Mouse (Mus musculus): Measurements from ENCODE around the gene Tbcd. TPM values are rescaled to one million over a fixed set of nuclear protein-coding genes. Genes with fewer than 3 reads are reported as not detected.
A peak's percentile ranks its signal among the peaks of the same experiment; 100 is the strongest.

Gene Tbcd
- total RNA-seq, 2 experiments from 2014 or later, result 34.7 to 37.1 TPM

DNA sequence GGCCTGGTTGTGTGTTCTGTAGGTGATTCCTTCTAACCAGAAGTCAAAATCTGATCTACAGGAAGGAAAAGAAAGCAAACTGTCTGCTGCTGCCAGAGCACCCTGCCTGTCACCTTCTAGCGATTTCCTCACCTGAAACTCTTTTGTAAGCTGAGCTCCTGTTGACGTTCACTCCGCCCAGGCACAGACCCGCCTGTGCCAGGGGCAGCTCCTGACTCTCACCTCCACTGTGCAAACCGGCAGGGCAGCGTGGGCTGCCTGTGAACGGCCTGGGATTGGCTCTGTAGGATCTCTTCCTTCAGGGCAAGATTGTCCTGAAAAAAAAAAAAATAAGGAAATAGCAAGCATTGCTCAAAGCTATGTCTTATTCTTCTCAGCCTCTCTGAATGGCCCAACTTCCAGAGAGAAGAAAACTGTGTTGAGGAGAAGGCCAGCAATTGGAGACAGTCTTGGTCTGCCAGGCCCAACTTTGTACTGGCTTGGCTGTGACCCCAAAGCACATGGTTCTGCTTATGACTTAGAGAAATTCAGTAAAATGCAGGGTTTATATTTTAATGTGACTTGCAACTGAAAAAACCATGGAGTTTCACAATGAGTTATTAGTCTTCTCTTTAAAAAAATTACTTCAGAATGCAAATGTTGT, 93.1 kb downstream of the Tbcd start:
- Histone ChIP-seq H3K4me3 (no peak overlapping the region), H3K27ac (no peak overlapping the region)
- intact Hi-C loops (cut with DNase I), result no loop called here
- no peak for DNase-seq (ENCODE audit: extremely low spot score in 1 of 2, low spot score in 2 of 2)
- TF ChIP-seq CTCF (IDR thresholded peaks at IDR 0.05), result no peak

DNA sequence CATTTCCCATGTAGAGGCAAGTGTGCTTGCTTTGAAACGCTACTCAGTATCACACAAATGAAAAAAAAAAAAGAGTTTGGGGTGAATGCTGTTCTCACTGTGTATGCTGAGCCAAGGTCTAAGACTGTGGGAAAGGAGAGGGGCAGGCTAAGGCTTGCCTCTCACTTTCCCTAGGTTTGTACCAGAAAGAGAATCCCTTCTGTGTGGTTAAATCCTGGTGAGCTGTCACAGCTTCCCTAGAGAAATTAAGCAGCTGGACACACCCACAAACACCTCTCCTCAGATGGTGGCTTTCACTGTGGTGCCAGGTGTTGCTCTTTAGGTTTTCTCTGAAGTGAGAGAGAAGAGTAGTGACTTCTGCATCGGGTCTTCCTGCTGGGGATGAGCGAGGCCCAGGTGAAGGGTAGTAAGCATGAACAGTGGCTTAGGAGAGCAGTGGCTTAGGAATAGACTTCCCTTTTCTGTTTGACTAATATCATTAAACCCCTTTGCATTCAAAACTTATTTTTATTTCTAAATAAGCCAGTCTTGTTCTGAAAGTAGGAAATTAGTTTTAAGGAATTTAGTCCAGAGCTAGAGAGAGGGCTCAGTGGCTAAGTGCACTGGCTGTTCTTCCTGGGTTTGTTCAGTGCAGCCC, 93.8 kb downstream of the Tbcd start:
- H3K27ac ChIP-seq, result no peak overlapping the region
- no peak for DNase-seq (ENCODE audit: extremely low spot score in 1 of 2, low spot score in 2 of 2)
- no peak overlapping the region for H3K4me3 ChIP-seq
- intact Hi-C loops (cut with DNase I), result no loop called here
- TF ChIP-seq CTCF (IDR thresholded peaks at IDR 0.05), result no peak

DNA sequence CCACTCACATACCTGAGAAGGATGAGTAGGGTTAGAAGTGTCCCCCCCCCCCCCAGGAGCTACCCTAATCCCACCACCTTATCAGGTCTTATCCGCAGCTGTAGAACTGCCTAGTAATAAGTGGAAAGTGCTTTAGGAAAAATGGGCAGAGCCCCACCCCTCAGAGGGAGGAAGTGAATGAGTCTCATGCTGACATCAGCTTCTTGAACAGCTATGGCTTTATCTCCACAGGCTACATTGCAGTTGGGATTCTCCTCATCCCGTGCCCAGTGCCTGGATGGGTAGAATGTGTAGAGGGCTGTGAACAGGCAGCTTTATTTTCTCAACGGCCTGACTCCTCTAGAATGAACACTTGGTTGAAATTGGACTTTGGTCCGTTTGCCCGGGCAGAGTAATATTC, 95.5 kb downstream of the Tbcd start:
- Histone ChIP-seq H3K27ac (no peak overlapping the region), H3K4me3 (no peak overlapping the region)
- intact Hi-C loops (cut with DNase I), result no loop called here
- no peak for DNase-seq (ENCODE audit: extremely low spot score in 1 of 2, low spot score in 2 of 2)
- TF ChIP-seq CTCF (IDR thresholded peaks at IDR 0.05), result no peak

DNA sequence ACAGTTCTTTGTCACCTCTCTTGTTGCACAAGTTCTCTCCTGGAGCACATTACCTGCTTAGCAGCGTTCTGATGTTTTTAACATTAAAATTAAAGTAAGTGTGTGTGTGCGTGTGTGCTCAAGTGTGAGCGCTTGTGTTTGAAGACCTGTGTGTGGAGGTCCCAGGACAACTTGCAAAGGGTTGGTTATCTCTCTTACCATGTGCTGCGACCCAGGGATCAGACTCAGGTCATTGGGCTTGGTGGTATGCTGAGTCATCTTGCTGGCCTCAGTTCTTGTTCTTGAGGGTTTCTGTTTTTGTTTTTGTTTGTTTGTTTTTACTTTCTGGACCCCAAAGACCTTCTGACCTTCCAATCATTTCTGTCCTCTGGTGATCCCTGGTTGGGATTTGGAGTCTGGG, 96.2 kb downstream of the Tbcd start:
- no peak overlapping the region for H3K27ac ChIP-seq
- no peak for TF ChIP-seq CTCF (IDR thresholded peaks at IDR 0.05)
- DNase-seq (ENCODE audit: extremely low spot score in 1 of 2, low spot score in 2 of 2), result no peak
- intact Hi-C loops (cut with DNase I), result no loop called here
- no peak overlapping the region for H3K4me3 ChIP-seq

GRCm38 (mm10) chr11:121548996-121549842, 97.5 kb downstream of the Tbcd start:
- H3K27ac ChIP-seq, result no peak overlapping the region
- intact Hi-C loops (cut with DNase I), result no loop called here
- TF ChIP-seq CTCF (IDR thresholded peaks at IDR 0.05), result no peak
- peak in 1 of 2 experiments; percentile 40 for DNase-seq (ENCODE audit: extremely low spot score in 1 of 2, low spot score in 2 of 2)
- H3K4me3 ChIP-seq, result no peak overlapping the region

DNA sequence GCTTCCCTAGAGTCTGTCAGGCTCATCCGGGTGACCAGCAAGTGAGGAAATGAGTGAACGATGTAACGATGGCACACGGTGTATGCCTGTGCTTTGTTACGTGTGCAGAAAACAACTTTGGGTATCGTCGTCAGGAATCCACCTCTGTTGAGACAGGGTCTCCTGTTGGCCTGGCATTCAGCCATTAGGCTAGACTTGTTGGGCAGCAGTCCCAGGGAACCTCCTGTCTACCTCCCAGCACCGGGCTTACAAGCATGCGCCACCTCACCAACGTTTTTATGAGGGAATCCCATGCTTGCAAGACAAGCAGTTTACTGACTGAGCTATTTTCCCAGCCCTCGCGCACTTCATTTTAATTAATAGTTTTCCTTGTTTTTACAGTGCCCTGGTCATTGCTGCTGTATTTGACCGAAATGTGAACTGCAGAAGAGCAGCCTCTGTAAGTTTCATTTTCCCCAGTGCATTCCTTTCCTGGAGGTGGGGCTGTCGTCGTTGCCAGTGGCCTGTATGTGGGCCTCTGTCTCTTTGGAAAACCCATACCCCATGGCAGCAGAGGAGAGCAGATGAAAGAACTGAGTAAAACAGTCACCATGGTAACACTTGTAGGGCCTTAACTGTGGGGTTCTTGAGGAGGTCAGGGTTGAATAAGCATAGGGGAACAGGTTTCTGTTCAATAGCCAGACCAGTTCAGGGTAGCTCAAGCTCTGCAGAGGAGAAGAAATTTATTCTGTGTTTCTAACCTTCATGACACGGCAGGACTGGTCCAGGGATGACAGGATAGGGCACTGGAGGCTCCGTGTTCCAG, 98.3 kb downstream of the Tbcd start:
- no peak for TF ChIP-seq CTCF (IDR thresholded peaks at IDR 0.05)
- no peak overlapping the region for H3K4me3 ChIP-seq
- intact Hi-C loops (cut with DNase I), result no loop called here
- no peak for DNase-seq (ENCODE audit: extremely low spot score in 1 of 2, low spot score in 2 of 2)
- H3K27ac ChIP-seq, result no peak overlapping the region

DNA sequence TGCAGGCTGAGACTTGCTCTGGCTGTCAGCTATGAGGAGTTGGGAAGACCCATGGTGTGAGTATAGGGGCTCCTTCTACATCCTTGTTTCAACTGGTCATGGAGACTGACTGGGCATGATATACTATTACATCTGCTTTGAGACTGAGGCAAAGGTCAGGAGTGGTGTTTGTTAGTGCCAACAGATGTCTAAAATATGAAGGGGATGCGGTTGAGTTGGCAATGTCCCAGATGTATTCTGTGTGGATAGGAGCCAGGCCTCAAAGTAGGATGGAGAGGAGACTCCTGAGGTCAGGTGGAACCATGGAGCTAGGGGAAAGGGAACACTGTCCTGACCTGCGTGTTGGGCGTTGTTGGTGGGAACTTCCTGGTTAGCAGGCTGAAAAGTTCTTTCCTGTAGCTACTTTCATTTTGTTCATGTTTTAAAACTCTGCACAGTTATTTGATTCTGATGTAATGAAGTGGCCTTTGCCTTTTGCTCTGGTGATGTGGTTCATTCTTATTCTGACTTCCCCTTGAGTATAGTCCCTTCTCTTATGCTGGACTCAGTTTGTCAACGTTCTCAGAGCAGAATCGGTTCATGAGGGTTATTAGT, 99.6 kb downstream of the Tbcd start:
- H3K27ac ChIP-seq, result no peak overlapping the region
- intact Hi-C loops (cut with DNase I), result no loop called here
- no peak for TF ChIP-seq CTCF (IDR thresholded peaks at IDR 0.05)
- H3K4me3 ChIP-seq, result no peak overlapping the region
- no peak for DNase-seq (ENCODE audit: extremely low spot score in 1 of 2, low spot score in 2 of 2)

DNA sequence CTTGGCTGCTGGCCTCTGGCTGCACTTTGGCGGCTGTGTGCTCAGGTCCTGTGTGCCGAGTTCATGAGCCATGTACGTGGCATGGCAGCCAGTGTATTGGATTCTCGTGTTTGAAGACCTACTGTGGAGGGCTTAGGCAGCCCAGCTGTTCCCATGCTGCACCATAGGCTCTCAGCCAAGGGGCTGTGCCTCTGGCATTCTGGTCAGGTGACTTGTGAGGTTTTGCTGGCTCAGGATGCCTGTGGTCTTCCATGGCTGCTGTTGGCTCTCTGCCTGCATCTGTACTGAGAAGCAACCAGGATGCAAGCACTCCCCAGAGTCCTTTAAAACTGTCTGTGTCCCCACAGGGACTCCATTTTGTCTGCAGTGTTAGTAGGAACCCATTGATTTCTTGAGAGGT, 100.4 kb downstream of the Tbcd start:
- intact Hi-C loops (cut with DNase I), result no loop called here
- DNase-seq (ENCODE audit: extremely low spot score in 1 of 2, low spot score in 2 of 2), result no peak
- TF ChIP-seq CTCF (IDR thresholded peaks at IDR 0.05), result no peak

DNA sequence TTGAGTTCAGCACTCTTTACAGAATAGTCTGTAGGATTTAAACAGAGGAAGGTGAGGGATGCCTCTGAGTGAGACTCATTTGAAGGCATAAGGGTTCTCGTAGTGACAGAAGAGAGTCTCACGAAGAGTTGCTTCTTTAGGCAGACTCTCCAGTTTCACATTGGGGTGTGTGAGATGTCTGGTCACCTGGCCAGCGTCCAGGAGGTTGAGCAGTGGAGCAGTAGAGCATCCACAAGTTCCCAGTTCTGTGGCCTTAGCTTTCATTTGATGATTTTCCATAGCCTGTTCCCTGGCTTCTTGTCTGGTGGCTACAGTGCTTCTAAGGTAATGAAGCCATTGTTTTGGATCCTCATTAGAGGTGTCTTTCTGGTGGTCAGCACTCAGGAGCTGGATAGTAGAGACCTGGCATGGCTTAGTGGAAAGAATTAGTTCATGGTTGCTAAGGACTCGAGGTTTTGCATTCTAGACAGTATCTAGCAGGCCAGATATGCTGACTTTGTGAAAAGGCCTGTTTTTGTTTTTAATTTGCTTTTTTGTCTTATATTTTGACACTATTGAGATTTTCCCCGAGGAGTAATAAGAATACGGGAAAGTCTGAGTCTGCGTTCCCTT, 101.2 kb downstream of the Tbcd start:
- Histone ChIP-seq H3K4me3 (no peak overlapping the region), H3K27ac (no peak overlapping the region)
- TF ChIP-seq CTCF (IDR thresholded peaks at IDR 0.05), result no peak
- intact Hi-C loops (cut with DNase I), result no loop called here
- DNase-seq (ENCODE audit: extremely low spot score in 1 of 2, low spot score in 2 of 2), result no peak

More for the DNA sequence above, 100.4 kb downstream of the Tbcd start:
- Histone ChIP-seq H3K4me3 (no peak overlapping the region), H3K27ac (no peak overlapping the region)

- intact Hi-C loops (cut with DNase I), result no loop called here
- Histone ChIP-seq H3K27ac (no peak overlapping the region), H3K4me3 (no peak overlapping the region)
These were observed 101.7 kb downstream of the Tbcd start for GRCm38 (mm10) chr11:121553458-121553857.

GRCm38 (mm10) chr11:121556727-121557126, 105.0 kb downstream of the Tbcd start:
- no peak for TF ChIP-seq CTCF (IDR thresholded peaks at IDR 0.05)
- Histone ChIP-seq H3K27ac (no peak overlapping the region), H3K4me3 (no peak overlapping the region)
- intact Hi-C loops (cut with DNase I), result no loop called here
- DNase-seq (ENCODE audit: extremely low spot score in 1 of 2, low spot score in 2 of 2), result no peak

More at GRCm38 (mm10) chr11:121553458-121553857, 101.7 kb downstream of the Tbcd start:
- DNase-seq (ENCODE audit: extremely low spot score in 1 of 2, low spot score in 2 of 2), result no peak
- TF ChIP-seq CTCF (IDR thresholded peaks at IDR 0.05), result no peak

Data from left cerebral cortex, adult 2 months (tissue).